Mouse (Mus musculus) heart, adult 2 months (tissue): ENCODE data around the gene Eif2b5. TPM values are rescaled to one million over a fixed set of nuclear protein-coding genes. Genes with fewer than 3 reads are reported as not detected.

Source experiments
- DNase-seq, 2 experiments: peaks; one replicate each; pipeline ENCODE4 v3.0.0; 2021
- H3K27ac ChIP-seq: fragments of 200-600 bp; 2 replicates; pipeline ENCODE4 v1.8.1; 2022
- H3K27me3 ChIP-seq: fragments of 200-500 bp; 2 replicates; pipeline ENCODE4 v1.6.1; 2012; ENCODE audit warnings: mild to moderate bottlenecking, low read length, inconsistent platforms, mixed read lengths; ENCODE audit not compliant: control insufficient read depth, insufficient read depth
- H3K36me3 ChIP-seq: fragments of 200-500 bp; 2 replicates; pipeline ENCODE4 v1.6.1; 2012; ENCODE audit warnings: low read length, inconsistent platforms; ENCODE audit not compliant: control insufficient read depth, insufficient read depth
- H3K4me1 ChIP-seq: fragments of 200-500 bp; 2 replicates; pipeline ENCODE4 v1.6.1; 2011; ENCODE audit warnings: low read length; ENCODE audit not compliant: control insufficient read depth, insufficient read depth
- H3K4me3 ChIP-seq: fragments of 200-600 bp; 2 replicates; pipeline ENCODE4 v1.8.1; 2022
- H3K79me2 ChIP-seq: fragments of 200-500 bp; replicated peaks from 2 replicates; pipeline ENCODE4 v1.6.1; 2012; ENCODE audit warnings: mild to moderate bottlenecking, inconsistent platforms, low read length, moderate library complexity, mixed read lengths; ENCODE audit not compliant: control insufficient read depth, insufficient read depth
- H3K9ac ChIP-seq: fragments of 200-500 bp; 2 replicates; pipeline ENCODE4 v1.6.1; 2012; ENCODE audit warnings: low read depth, mild to moderate bottlenecking, control low read depth, inconsistent platforms, low read length, mixed read lengths
- CTCF ChIP-seq: fragments of 200-600 bp; IDR thresholded peaks from 2 replicates; pipeline ENCODE4 v1.8.1; 2022; ENCODE audit warnings: antibody characterized with exemption, mild to moderate bottlenecking, moderate library complexity
- EP300 ChIP-seq: fragments of 200-500 bp; IDR thresholded peaks from 2 replicates; pipeline ENCODE4 v1.6.1; 2011; ENCODE audit warnings: low read depth, low read length, control low read depth; ENCODE audit not compliant: insufficient read depth
- POLR2A ChIP-seq: fragments of 200-500 bp; IDR thresholded peaks from 2 replicates; pipeline ENCODE4 v1.6.1; 2011; ENCODE audit warnings: mild to moderate bottlenecking, low read depth, low read length, control low read depth; ENCODE audit not compliant: insufficient read depth
- WGBS: fragments of 180-500 bp; shearing (Covaris S2); methylation state at CpG from one replicate; pipeline ENCODE4 v1.1.7; 2018; 5-methylcytosine and 5-hydroxymethylcytosine counted together
- intact Hi-C: fragments of 180-260 bp; cut with DNase I; formaldehyde crosslinking; loops from one replicate; pipeline ENCODE4 v1.15.1; 2025
- polyA plus RNA-seq: library from polyadenylated mRNA; depleted of rRNA; stranded (reverse); fragments of >200 nt; gene quantifications from 2 replicates; pipeline ENCODE4 v1.2.3, GENCODE M21; 2012
- total RNA-seq, 2 experiments: library from RNA; stranded (reverse); gene quantifications; 2 replicates each; pipeline ENCODE4 v1.2.3; 2021

Gene Eif2b5
- total and polyA plus RNA-seq, 3 experiments = 26.0 to 60.1 (median 49.9) TPM

GRCm38 (mm10) chr16:20535296-20536080 is 36.9 kb downstream of the Eif2b5 start, which contains the start of gene Ap2m1:
Gene Ap2m1 (plus strand): TSS chr16:20535478.
- H3K79me2 ChIP-seq = peaks cover 7% of the 10 kb centered on the region
- TF ChIP-seq EP300 (peak; percentile 80; the same call in 1 of the 2 replicates), POLR2A (peak; percentile 81), CTCF (no peak)
- under 1% methylated on average over 52 of the region's 52 CpGs for WGBS
- peak; percentile 91 to 96 for DNase-seq
- H3K27me3 ChIP-seq = no peaks in the 10 kb centered on the region
- intact Hi-C loops = loop anchor here (1.0 to 5.0 kb wide), 4 partner anchors 13 to 137 kb away; partner anchors contain the start of genes Abcc5, Abcf3 and Eif2b5
- peak within 1 kb of the TSS; percentile 96 for H3K27ac ChIP-seq
- peak within 1 kb of the TSS; percentile 84 for H3K9ac ChIP-seq
- H3K4me3 ChIP-seq = peak within 1 kb of the TSS; percentile 98
- peaks cover 7% of the 10 kb centered on the region for H3K4me1 ChIP-seq
- peaks cover 10% of the 10 kb centered on the region for H3K36me3 ChIP-seq

- no peak for DNase-seq
- Histone ChIP-seq H3K79me2 (peaks cover 7% of the 10 kb centered on the region), H3K36me3 (peaks cover 10% of the 10 kb centered on the region), H3K27me3 (no peaks in the 10 kb centered on the region), H3K9ac (peak overlapping the region; percentile 84), H3K27ac (peak overlapping the region; percentile 96), H3K4me3 (peak overlapping the region; percentile 98), H3K4me1 (peaks cover 7% of the 10 kb centered on the region)
- 20% methylated on average over 9 of the region's 9 CpGs for WGBS
- intact Hi-C loops = loop anchor here (5.0 kb wide), 2 partner anchors 109 to 136 kb away; partner anchors contain the start of gene Abcc5
- TF ChIP-seq POLR2A = no peak
- no peak for TF ChIP-seq CTCF
Observed at GRCm38 (mm10) chr16:20536081-20536665, 37.6 kb downstream of the Eif2b5 start.

DNA sequence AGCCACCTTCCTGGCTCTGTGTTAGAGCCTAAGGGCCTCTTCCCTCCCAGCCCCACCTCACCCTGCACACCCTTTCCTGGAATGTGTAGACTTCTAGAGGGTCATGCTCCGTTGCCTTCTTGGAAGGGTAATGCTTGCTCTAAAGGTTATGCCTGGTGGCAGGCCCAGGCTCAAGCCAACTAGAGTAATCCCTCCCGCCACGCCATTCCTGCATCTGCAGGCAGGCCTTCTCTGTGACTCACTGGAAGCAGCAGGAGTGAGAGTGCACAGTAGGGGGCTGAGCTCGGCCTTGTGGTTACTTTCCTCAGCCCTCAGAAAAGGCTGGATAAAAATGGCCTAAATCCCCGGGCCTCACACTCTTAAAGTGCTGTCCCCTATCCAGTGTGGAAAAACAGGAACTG is 38.5 kb downstream of the Eif2b5 start:
- Histone ChIP-seq H3K27me3 (no peaks in the 10 kb centered on the region), H3K4me1 (peaks cover 7% of the 10 kb centered on the region), H3K79me2 (peaks cover 7% of the 10 kb centered on the region), H3K4me3 (peak overlapping the region; percentile 98), H3K36me3 (peaks cover 10% of the 10 kb centered on the region), H3K9ac (peak overlapping the region; percentile 67), H3K27ac (no peak overlapping the region)
- intact Hi-C loops = loop anchor here (5.0 kb wide), 2 partner anchors 110 to 135 kb away; partner anchors contain the start of gene Abcc5
- TF ChIP-seq EP300 (no peak), CTCF (no peak), POLR2A (no peak)
- no peak for DNase-seq
- WGBS = 12% methylated on average over 5 of the region's 5 CpGs

- DNase-seq = no peak
- Histone ChIP-seq H3K9ac (peak overlapping the region; percentile 13), H3K27ac (no peak overlapping the region), H3K4me3 (peak overlapping the region; percentile 98; the same call in 1 of the 2 replicates), H3K27me3 (no peaks in the 10 kb centered on the region), H3K79me2 (peaks cover 7% of the 10 kb centered on the region), H3K36me3 (peaks cover 10% of the 10 kb centered on the region), H3K4me1 (peaks cover 7% of the 10 kb centered on the region)
- intact Hi-C loops = loop anchor here (5.0 kb wide), 2 partner anchors 110 to 135 kb away; partner anchors contain the start of gene Abcc5
- TF ChIP-seq CTCF (no peak), POLR2A (no peak), EP300 (no peak)
- 18% methylated on average over 6 of the region's 6 CpGs for WGBS
Observed at GRCm38 (mm10) chr16:20537601-20538320, 39.1 kb downstream of the Eif2b5 start.

DNA sequence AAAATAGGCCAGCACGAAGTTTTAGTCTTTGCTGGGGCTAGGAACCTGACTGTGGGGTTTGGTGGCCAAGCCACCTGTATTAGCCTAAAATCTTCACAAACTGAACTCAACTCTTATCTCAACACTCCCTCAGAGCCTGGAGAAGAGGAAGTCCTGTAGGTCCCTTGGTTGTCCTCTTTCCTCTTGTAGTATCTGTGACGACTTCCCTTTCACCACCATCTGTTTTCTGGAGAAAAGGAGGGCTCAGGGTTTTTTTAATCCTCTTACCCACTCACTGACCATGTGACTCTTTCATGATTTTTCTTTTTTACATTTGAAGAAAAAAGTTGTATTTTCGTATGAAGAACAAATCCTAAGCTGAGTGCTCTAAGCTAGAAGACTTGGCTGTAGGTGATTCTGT is 41.0 kb downstream of the Eif2b5 start:
- H3K79me2 ChIP-seq = peaks cover 7% of the 10 kb centered on the region
- WGBS = 61% methylated on average over 3 of the region's 3 CpGs
- intact Hi-C loops = loop anchor here (5.0 kb wide), 2 partner anchors 112 to 133 kb away; partner anchors contain the start of gene Abcc5
- no peak overlapping the region for H3K4me3 ChIP-seq
- peaks cover 7% of the 10 kb centered on the region for H3K4me1 ChIP-seq
- no peak for DNase-seq
- H3K36me3 ChIP-seq = peaks cover 10% of the 10 kb centered on the region
- no peak overlapping the region for H3K27ac ChIP-seq
- no peaks in the 10 kb centered on the region for H3K27me3 ChIP-seq
- H3K9ac ChIP-seq = no peak overlapping the region
- TF ChIP-seq POLR2A (no peak), EP300 (no peak), CTCF (no peak)
